Mouse (Mus musculus) myocyte (in vitro differentiated cells): ENCODE measurements around the gene Ncs1.

ENCODE experiments used
- E2F4 ChIP-seq: IDR thresholded peaks from one replicate; pipeline ENCODE4 v1.6.1; 2011; ENCODE audit warnings: mild to moderate bottlenecking, control low read depth, moderate library complexity; ENCODE audit not compliant: insufficient read depth
- MAX ChIP-seq: IDR thresholded peaks from one replicate; pipeline ENCODE4 v1.6.1; 2011; ENCODE audit warnings: low read depth, mild to moderate bottlenecking, control low read depth
- POLR2A ChIP-seq: IDR thresholded peaks from one replicate; pipeline ENCODE4 v1.6.1; 2011; ENCODE audit warnings: low read depth, mild to moderate bottlenecking, control low read depth, moderate library complexity; ENCODE audit not compliant: insufficient read length
- POLR2AphosphoS2 ChIP-seq: IDR thresholded peaks from one replicate; pipeline ENCODE4 v1.6.1; 2011; ENCODE audit warnings: low read depth, control low read depth; ENCODE audit not compliant: insufficient read length
- REST ChIP-seq: IDR thresholded peaks from one replicate; pipeline ENCODE4 v1.6.1; 2011; ENCODE audit warnings: mild to moderate bottlenecking, control low read depth, moderate library complexity; ENCODE audit not compliant: insufficient read depth, insufficient read length
- TCF12 ChIP-seq: IDR thresholded peaks from one replicate; pipeline ENCODE4 v1.6.1; 2011; ENCODE audit warnings: mild to moderate bottlenecking, control low read depth; ENCODE audit not compliant: poor library complexity, insufficient read depth, severe bottlenecking
- TCF3 ChIP-seq: IDR thresholded peaks from one replicate; pipeline ENCODE4 v1.6.1; 2011; ENCODE audit warnings: low read depth, control low read depth; ENCODE audit not compliant: insufficient read length
- USF1 ChIP-seq: IDR thresholded peaks from one replicate; pipeline ENCODE4 v1.6.1; 2011; ENCODE audit warnings: low read depth, mild to moderate bottlenecking, control low read depth, moderate library complexity

DNA sequence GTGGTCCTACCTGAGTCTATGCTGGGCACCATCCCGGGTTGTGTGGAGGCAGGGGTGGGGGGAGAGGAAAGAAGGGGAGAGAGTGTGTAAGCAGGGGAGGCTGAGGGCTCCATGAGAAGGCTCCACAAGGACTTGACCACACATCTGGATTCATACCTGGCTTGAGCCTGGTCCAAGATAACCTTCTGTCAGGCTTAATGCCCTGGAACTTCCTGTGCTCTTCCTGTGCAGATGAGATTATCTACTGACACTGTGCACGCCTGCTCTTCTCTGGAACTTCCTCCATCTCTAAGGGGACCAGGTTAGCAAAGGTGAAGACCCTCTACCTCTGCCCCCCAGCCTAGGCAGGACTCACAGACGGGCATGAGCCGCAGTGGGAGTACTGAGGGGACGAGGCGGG lies 3.2 kb downstream of the Ncs1 start:
- TF ChIP-seq POLR2A = no peak
- TF ChIP-seq E2F4 = no peak
- no peak for TF ChIP-seq POLR2AphosphoS2
- TF ChIP-seq USF1 = no peak
- no peak for TF ChIP-seq MAX
- TF ChIP-seq TCF3 = no peak
- no peak for TF ChIP-seq REST
- TF ChIP-seq TCF12 = no peak
